Mouse (Mus musculus): ENCODE results near the gene Mfsd10. TPM values are rescaled to one million over a fixed set of nuclear protein-coding genes. Genes with fewer than 3 reads are reported as not detected.
A peak's percentile ranks its signal among the peaks of the same experiment; 100 is the strongest.
"Not testable (repeated sequence)": the region's sequence is repeated elsewhere in the genome, so short reads cannot be mapped to it uniquely, and the experiment has no call there.

Gene Mfsd10
- polyA plus RNA-seq, 1 experiment from 2014 or later, result 86.8 TPM

- Histone ChIP-seq H3K36me3 (peaks cover 91% of the 10 kb centered on the region), H3K27me3 (ENCODE audit: insufficient read depth, poor library complexity, severe bottlenecking) (no peaks in the 10 kb centered on the region), H3K9me3 (no peaks in the 10 kb centered on the region), H3K27ac (no peak overlapping the region), H3K4me3 (no peak overlapping the region), H3K4me1 (replicated peaks) (peaks cover 25% of the 10 kb centered on the region)
- 93% methylated on average over 3 of the region's 3 CpGs for WGBS
- no peak for DNase-seq (ENCODE audit: low spot score)
Measured at GRCm38 (mm10) chr5:34641991-34642390, 5.0 kb upstream of the Mfsd10 start.

DNA sequence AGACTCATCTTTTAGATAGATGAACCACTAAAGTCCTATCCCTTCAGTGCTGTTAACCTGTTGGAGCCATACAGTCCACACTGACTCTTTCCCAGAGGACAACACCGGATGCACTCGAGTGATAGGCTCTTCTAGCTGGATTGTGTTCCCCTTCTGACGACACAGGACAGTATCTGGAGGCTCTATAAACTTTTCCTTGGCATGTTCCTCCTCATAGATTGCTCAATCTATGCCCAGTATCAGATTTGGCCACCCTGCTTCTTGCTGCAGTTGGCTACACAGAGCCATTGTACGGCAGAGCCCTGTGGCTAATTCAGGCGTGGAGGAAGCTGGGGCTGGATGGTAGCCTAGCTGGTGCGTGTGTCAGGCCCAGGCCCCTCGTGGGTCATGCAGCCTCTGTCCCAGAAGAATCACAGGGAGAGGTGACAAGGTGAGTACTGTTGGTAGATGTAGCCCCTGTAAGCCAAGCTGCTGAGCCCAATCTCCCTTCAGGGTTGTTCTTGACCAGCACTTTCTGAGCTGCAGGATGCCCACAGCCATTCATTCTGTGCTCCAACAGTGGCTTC, 662 bp upstream of the Mfsd10 start:
- Histone ChIP-seq H3K36me3 (peaks cover 80% of the 10 kb centered on the region), H3K4me1 (replicated peaks) (peaks cover 45% of the 10 kb centered on the region), H3K27me3 (ENCODE audit: insufficient read depth, poor library complexity, severe bottlenecking) (no peaks in the 10 kb centered on the region), H3K9me3 (no peaks in the 10 kb centered on the region), H3K4me3 (peak overlapping the region; percentile 67; the same call in 1 of the 2 replicates), H3K27ac (peak overlapping the region; percentile 88; the same call in 1 of the 2 replicates)
- WGBS, result 81% methylated on average over 7 of the region's 7 CpGs
- DNase-seq (ENCODE audit: low spot score), result no peak

DNA sequence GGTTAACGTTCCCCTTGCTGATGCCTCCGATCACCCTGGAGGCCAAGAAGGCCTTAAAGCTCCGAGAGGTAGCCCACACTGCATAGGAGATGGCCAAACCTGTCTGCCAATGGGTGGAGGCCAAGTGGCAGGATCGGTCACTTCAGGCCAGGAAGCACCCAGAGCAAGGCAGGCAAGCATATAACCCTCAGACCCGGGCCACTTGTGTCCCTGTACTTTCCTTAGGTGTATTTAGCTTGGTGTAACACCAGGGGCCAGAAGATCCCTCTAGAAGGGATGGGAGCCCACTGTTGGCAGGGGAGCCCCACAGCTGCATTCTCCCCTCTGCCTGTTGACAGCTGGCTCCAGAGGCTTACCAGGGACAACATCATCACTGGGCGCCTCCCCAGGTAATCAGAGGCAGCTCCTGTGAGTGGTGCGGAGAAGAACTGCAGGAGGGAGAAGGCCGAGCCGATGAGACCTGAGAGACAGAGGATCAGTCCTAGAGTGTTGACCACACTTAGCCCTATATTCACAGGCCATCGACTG, 1.3 kb downstream of the Mfsd10 start:
- peak overlapping the region; percentile 88 for H3K27ac ChIP-seq
- DNase-seq (ENCODE audit: low spot score), result no peak
- no peaks in the 10 kb centered on the region for H3K9me3 ChIP-seq
- peak overlapping the region; percentile 67 for H3K4me3 ChIP-seq
- H3K36me3 ChIP-seq, result peaks cover 85% of the 10 kb centered on the region
- 64% methylated on average over 10 of the region's 10 CpGs for WGBS
- H3K4me1 ChIP-seq (replicated peaks), result peaks cover 44% of the 10 kb centered on the region
- H3K27me3 ChIP-seq (ENCODE audit: insufficient read depth, poor library complexity, severe bottlenecking), result no peaks in the 10 kb centered on the region

- peaks cover 85% of the 10 kb centered on the region for H3K36me3 ChIP-seq
- H3K4me3 ChIP-seq, result no peak overlapping the region
- H3K9me3 ChIP-seq, result no peaks in the 10 kb centered on the region
- H3K27me3 ChIP-seq (ENCODE audit: insufficient read depth, poor library complexity, severe bottlenecking), result no peaks in the 10 kb centered on the region
- no peak for DNase-seq (ENCODE audit: low spot score)
- peaks cover 35% of the 10 kb centered on the region for H3K4me1 ChIP-seq (replicated peaks)
- 94% methylated on average over 13 of the region's 13 CpGs for WGBS
- no peak overlapping the region for H3K27ac ChIP-seq
Measured at GRCm38 (mm10) chr5:34634746-34635400, 2.1 kb downstream of the Mfsd10 start.

- Histone ChIP-seq H3K27me3 (ENCODE audit: insufficient read depth, poor library complexity, severe bottlenecking) (no peaks in the 10 kb centered on the region), H3K36me3 (peaks cover 85% of the 10 kb centered on the region), H3K9me3 (no peaks in the 10 kb centered on the region), H3K27ac (no peak overlapping the region), H3K4me1 (replicated peaks) (peaks cover 30% of the 10 kb centered on the region), H3K4me3 (no peak overlapping the region)
- no peak for DNase-seq (ENCODE audit: low spot score)
- 82% methylated on average over 4 of the region's 4 CpGs for WGBS
Measured at GRCm38 (mm10) chr5:34633641-34634040, 3.4 kb downstream of the Mfsd10 start.

- Histone ChIP-seq H3K36me3 (peaks cover 85% of the 10 kb centered on the region), H3K4me3 (no peak overlapping the region), H3K4me1 (replicated peaks) (peaks cover 30% of the 10 kb centered on the region), H3K27ac (no peak overlapping the region), H3K27me3 (ENCODE audit: insufficient read depth, poor library complexity, severe bottlenecking) (no peaks in the 10 kb centered on the region), H3K9me3 (no peaks in the 10 kb centered on the region)
- WGBS, result 96% methylated on average over 2 of the region's 2 CpGs
- DNase-seq (ENCODE audit: low spot score), result no peak
Measured at GRCm38 (mm10) chr5:34632996-34633395, 4.0 kb downstream of the Mfsd10 start.

DNA sequence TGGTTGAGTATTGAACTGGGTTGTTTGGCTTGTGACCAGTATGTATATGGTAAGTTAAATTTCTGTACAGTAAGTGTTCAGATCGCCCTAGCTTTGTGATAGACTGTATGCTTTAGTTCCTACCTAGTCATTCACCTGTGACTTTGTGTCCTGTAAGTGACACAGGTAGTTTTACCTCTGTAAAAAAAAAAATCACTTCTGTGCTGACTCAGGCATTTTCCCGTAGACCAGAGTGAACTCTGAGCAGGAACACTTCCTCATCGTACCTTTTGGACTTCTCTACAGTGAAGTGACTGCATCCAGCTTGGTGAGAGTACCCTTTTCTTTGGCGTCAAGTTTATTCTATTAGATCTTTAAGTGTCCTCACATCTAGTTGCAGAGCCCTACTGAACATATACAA, 27.0 kb downstream of the Mfsd10 start:
- H3K27ac ChIP-seq, result no peak overlapping the region
- H3K9me3 ChIP-seq, result no peaks in the 10 kb centered on the region
- no peaks in the 10 kb centered on the region for H3K27me3 ChIP-seq (ENCODE audit: insufficient read depth, poor library complexity, severe bottlenecking)
- peaks cover 90% of the 10 kb centered on the region for H3K36me3 ChIP-seq
- WGBS, result 94% methylated on average over 4 of the region's 4 CpGs
- H3K4me1 ChIP-seq (replicated peaks), result no peaks in the 10 kb centered on the region
- H3K4me3 ChIP-seq, result no peak overlapping the region
- no peak for DNase-seq (ENCODE audit: low spot score)

GRCm38 (mm10) chr5:34608226-34608625, 28.8 kb downstream of the Mfsd10 start:
- Histone ChIP-seq H3K4me1 (replicated peaks) (no peaks in the 10 kb centered on the region), H3K36me3 (peaks cover 85% of the 10 kb centered on the region), H3K27me3 (ENCODE audit: insufficient read depth, poor library complexity, severe bottlenecking) (no peaks in the 10 kb centered on the region), H3K9me3 (no peaks in the 10 kb centered on the region), H3K4me3 (no peak overlapping the region), H3K27ac (no peak overlapping the region)
- DNase-seq (ENCODE audit: low spot score), result no peak
- 81% methylated on average over 3 of the region's 3 CpGs for WGBS

- H3K9me3 ChIP-seq, result no peaks in the 10 kb centered on the region
- H3K27me3 ChIP-seq (ENCODE audit: insufficient read depth, poor library complexity, severe bottlenecking), result no peaks in the 10 kb centered on the region
- H3K4me3 ChIP-seq, result no peak overlapping the region
- no peak for DNase-seq (ENCODE audit: low spot score)
- peaks cover 88% of the 10 kb centered on the region for H3K36me3 ChIP-seq
- H3K27ac ChIP-seq, result no peak overlapping the region
- 89% methylated on average over 8 of the region's 8 CpGs for WGBS
- H3K4me1 ChIP-seq (replicated peaks), result no peaks in the 10 kb centered on the region
Measured at GRCm38 (mm10) chr5:34607100-34607880, 29.7 kb downstream of the Mfsd10 start.

DNA sequence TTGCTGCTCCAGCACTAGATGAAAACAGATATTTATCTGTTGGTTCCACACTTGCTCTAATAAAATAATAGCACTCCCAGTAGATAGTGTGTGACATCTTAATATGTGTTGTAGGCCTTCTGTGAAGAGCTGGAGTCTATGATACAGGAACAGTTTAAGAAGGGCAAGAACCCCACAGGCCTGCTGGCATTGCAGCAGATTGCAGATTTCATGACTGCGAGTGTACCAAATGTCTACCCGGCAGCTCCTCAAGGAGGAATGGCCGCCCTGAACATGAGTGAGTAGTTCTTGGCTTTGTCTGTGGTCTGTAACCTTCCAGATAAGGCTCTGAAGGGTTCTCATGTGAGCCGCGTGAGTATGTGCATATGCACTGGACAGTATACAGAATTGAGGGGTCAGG, 32.4 kb downstream of the Mfsd10 start:
- Histone ChIP-seq H3K4me1 (replicated peaks) (no peaks in the 10 kb centered on the region), H3K36me3 (peaks cover 83% of the 10 kb centered on the region), H3K27me3 (ENCODE audit: insufficient read depth, poor library complexity, severe bottlenecking) (no peaks in the 10 kb centered on the region), H3K9me3 (no peaks in the 10 kb centered on the region), H3K27ac (no peak overlapping the region), H3K4me3 (no peak overlapping the region)
- no peak for DNase-seq (ENCODE audit: low spot score)
- WGBS, result 93% methylated on average over 5 of the region's 5 CpGs

DNA sequence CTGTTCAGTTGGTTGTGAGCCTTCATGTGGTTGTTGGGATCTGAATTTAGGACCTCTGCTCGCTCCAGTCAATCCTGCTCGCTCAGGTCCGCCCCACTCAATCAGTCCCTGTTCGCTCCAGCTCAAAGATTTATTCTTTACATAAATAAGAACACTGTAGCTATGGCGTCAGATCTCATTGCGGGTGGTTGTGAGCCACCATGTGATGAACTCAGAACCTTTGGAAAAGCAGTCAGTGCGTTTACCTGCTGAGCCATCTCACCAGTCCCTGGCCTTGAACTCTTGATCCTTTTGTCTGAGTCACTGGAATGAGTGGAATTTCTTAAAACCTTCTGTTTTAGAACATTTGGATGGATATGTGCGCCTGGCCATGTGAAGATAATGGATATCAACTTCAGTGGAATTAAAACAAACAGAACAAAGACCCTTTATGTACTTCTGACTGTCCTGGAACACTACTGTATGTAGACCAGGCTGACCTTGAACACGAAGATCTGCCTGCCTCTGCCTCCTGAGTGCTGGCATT, 43.7 kb downstream of the Mfsd10 start:
- Histone ChIP-seq H3K36me3 (peaks cover 26% of the 10 kb centered on the region), H3K9me3 (no peaks in the 10 kb centered on the region), H3K4me3 (no peak overlapping the region), H3K27ac (no peak overlapping the region), H3K4me1 (replicated peaks) (peaks cover 22% of the 10 kb centered on the region), H3K27me3 (ENCODE audit: insufficient read depth, poor library complexity, severe bottlenecking) (no peaks in the 10 kb centered on the region)
- no peak for DNase-seq (ENCODE audit: low spot score)
- 96% methylated on average over 9 of the region's 9 CpGs for WGBS

DNA sequence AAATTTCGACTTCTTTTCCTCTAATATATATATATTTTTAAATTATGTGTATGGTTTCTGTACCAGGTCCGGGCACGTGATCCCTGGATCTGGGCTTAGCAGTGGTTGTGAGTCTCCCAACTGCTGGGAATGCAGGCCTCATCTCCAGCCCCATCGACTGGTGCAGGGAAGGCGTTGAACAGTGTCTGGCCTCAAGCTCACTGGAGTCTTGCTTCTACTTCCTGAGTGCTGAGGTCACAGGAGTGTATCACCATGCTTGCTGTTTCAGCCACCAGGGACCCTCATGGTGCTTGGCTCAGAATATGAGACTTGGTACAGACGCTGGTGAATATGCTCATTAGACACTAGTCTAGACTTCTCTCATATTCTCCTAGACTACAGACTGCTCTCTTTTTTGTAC, 44.3 kb downstream of the Mfsd10 start:
- Histone ChIP-seq H3K27me3 (ENCODE audit: insufficient read depth, poor library complexity, severe bottlenecking) (no peaks in the 10 kb centered on the region), H3K36me3 (peaks cover 20% of the 10 kb centered on the region), H3K4me1 (replicated peaks) (peaks cover 22% of the 10 kb centered on the region), H3K4me3 (no peak overlapping the region), H3K9me3 (no peaks in the 10 kb centered on the region), H3K27ac (no peak overlapping the region)
- WGBS, result 90% methylated on average over 6 of the region's 6 CpGs
- DNase-seq (ENCODE audit: low spot score), result no peak

DNA sequence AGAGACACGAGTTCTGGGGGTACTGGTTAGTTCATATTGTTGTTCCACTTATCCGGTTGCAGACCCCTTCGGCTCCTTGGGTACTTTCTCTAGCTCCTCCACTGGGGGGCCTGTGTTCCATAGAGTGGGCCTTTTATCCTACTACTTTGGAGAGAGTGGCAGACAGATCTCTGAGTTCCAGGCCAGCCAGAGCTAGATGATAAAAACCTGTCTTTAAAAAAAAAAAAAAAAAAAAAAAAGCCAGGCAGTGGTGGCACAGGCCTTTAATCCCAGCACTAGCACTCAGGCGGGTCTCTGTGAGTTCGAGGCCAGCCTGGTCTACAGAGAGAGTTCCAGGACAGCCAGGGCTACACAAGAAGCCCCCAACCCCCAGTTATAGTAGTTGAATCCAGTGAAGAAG, 44.8 kb downstream of the Mfsd10 start:
- H3K9me3 ChIP-seq; H3K27me3 ChIP-seq (ENCODE audit: insufficient read depth, poor library complexity, severe bottlenecking); H3K27ac ChIP-seq; DNase-seq (ENCODE audit: low spot score); H3K4me3 ChIP-seq: not testable (repeated sequence)
- WGBS, result 74% methylated on average over 5 of the region's 5 CpGs
- Histone ChIP-seq H3K36me3 (peaks cover 16% of the 10 kb centered on the region), H3K4me1 (replicated peaks) (peaks cover 23% of the 10 kb centered on the region)

Measured in hindbrain, embryonic 10.5 days (tissue).